Mouse (Mus musculus) MEL (cell line): ENCODE results near the gene Lipt2.

Experiments used
- CHD2 ChIP-seq: IDR thresholded peaks from 2 replicates; pipeline ENCODE4 v1.6.1; 2011; ENCODE audit warnings: low read length, improper control_type of control experiment
- CTCF ChIP-seq, 3 experiments: IDR thresholded peaks in 2 of 3; conservative IDR thresholded peaks in 1 of 3; 2 replicates each; pipeline ENCODE4 v1.5.1; 2011 to 2012; ENCODE audit warnings: low read length in 3 of 3, low read depth in 2 of 3, mild to moderate bottlenecking in 2 of 3, improper control_type of control experiment in 1 of 3, inconsistent platforms in 1 of 3, mixed read lengths in 1 of 3, moderate library complexity in 1 of 3; ENCODE audit not compliant: control insufficient read depth in 1 of 3, insufficient read depth in 1 of 3, poor library complexity in 1 of 3, severe bottlenecking in 1 of 3
- GABPA ChIP-seq: IDR thresholded peaks from 2 replicates; pipeline ENCODE4 v1.6.1; 2012; ENCODE audit warnings: low read depth, mild to moderate bottlenecking, inconsistent platforms, low read length, improper control_type of control experiment, moderate library complexity
- HCFC1 ChIP-seq: IDR thresholded peaks from 2 replicates; pipeline ENCODE4 v1.6.1; 2012; ENCODE audit warnings: low read depth, mild to moderate bottlenecking, inconsistent platforms, low read length, improper control_type of control experiment, moderate library complexity
- NRF1 ChIP-seq: IDR thresholded peaks from 2 replicates; pipeline ENCODE4 v1.6.1; 2014; ENCODE audit warnings: low read depth, mild to moderate bottlenecking, inconsistent platforms, low read length, improper control_type of control experiment, moderate library complexity; ENCODE audit not compliant: poor library complexity, insufficient read depth, severe bottlenecking
- POLR2AphosphoS5 ChIP-seq: IDR thresholded peaks from 2 replicates; pipeline ENCODE4 v1.6.1; 2012; ENCODE audit warnings: low read depth, borderline replicate concordance, mild to moderate bottlenecking, inconsistent platforms, low read length, moderate library complexity, mixed read lengths

DNA sequence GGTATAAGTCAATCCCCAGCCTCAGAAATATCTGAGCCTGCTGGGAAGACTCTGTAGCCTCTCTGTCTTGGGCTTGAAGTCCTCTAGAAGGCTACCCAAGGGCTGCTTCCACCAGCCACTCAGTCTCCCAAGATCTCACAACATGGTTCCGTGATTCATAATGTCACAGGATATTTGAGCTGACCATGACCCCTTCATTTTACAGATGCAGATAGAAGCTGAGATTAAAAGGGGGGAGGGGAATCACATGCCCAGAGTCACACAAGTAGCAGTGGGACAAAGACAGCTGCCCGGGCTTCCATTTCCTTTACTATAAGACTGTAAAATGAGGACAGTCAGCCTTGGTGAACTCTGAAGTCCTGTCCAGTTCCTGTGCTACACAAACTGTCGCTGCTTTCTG lies 22.5 kb downstream of the Lipt2 start:
- no peak for TF ChIP-seq CHD2
- TF ChIP-seq CTCF (IDR thresholded peaks at IDR 0.05 in 2 of 3, conservative IDR thresholded peaks at IDR 0.05 in 1 of 3; ENCODE audit: control insufficient read depth in 1 of 3, insufficient read depth in 1 of 3, low read depth in 2 of 3, low read length in 3 of 3, poor library complexity in 1 of 3, severe bottlenecking in 1 of 3): no peak
- no peak for TF ChIP-seq POLR2AphosphoS5
- TF ChIP-seq GABPA: no peak
- no peak for TF ChIP-seq HCFC1
- no peak for TF ChIP-seq NRF1
